Mouse (Mus musculus): Measurements from ENCODE around the gene Ppm1l. TPM values are rescaled to one million over a fixed set of nuclear protein-coding genes. Genes with fewer than 3 reads are reported as not detected.

The Ppm1l gene
- polyA plus RNA-seq, 1 experiment from 2014 or later, result 5.7 TPM

Other genes with a start within 250 kb of the Ppm1l start
- 27.8 and 30.6 TPM in 2 replicates for gene Kpna4, start 189.7 kb upstream of the Ppm1l start, polyA plus RNA-seq (2015; fragmentation: Nextera tagmentation; extraction: Ambion mirVana)
- gene Arl14, start 94.4 kb upstream of the Ppm1l start, polyA plus RNA-seq (2015; fragmentation: Nextera tagmentation; extraction: Ambion mirVana), result 0.21 and 0.30 TPM in 2 replicates

Measured in kidney, embryonic 16.5 days (tissue).